Mouse (Mus musculus): ENCODE results near the gene Amdhd2. TPM values are rescaled to one million over a fixed set of nuclear protein-coding genes. Genes with fewer than 3 reads are reported as not detected.
A peak's percentile ranks its signal among the peaks of the same experiment; 100 is the strongest.

Gene Amdhd2
- polyA plus RNA-seq, 1 experiment from 2014 or later, result 30.8 TPM

GRCm38 (mm10) chr17:24151382-24151781 is 12.2 kb downstream of the Amdhd2 start:
- Histone ChIP-seq H3K27ac (ENCODE audit: low read length) (no peak overlapping the region), H3K4me2 (ENCODE audit: low read depth, low read length) (peak overlapping the region; percentile 87), H3K9me3 (ENCODE audit: control insufficient read depth, low read length) (no peaks in the 10 kb centered on the region), H3K36me3 (ENCODE audit: control insufficient read depth, insufficient read depth, low read length) (no peaks in the 10 kb centered on the region), H3K4me1 (replicated peaks; ENCODE audit: control insufficient read depth, insufficient read depth, low read length) (peaks cover 10% of the 10 kb centered on the region), H3K27me3 (ENCODE audit: control insufficient read depth, insufficient read depth, low read depth, low read length) (no peaks in the 10 kb centered on the region), H3K4me3 (ENCODE audit: low read length) (peak overlapping the region; percentile 46), H3K9ac (ENCODE audit: low read length) (peak overlapping the region; percentile 51)
- ATAC-seq (ENCODE audit: low read depth), result no peak
- WGBS, result 16% methylated on average over 7 of the region's 7 CpGs

- Histone ChIP-seq H3K4me2 (ENCODE audit: low read depth, low read length) (peak within 1 kb of the TSS; percentile 87), H3K36me3 (ENCODE audit: control insufficient read depth, insufficient read depth, low read length) (no peaks in the 10 kb centered on the region), H3K9me3 (ENCODE audit: control insufficient read depth, low read length) (no peaks in the 10 kb centered on the region), H3K4me3 (ENCODE audit: low read length) (peak within 1 kb of the TSS; percentile 46), H3K27me3 (ENCODE audit: control insufficient read depth, insufficient read depth, low read depth, low read length) (no peaks in the 10 kb centered on the region), H3K27ac (ENCODE audit: low read length) (no peak within 1 kb of the TSS), H3K9ac (ENCODE audit: low read length) (peak within 1 kb of the TSS; percentile 51), H3K4me1 (replicated peaks; ENCODE audit: control insufficient read depth, insufficient read depth, low read length) (peaks cover 10% of the 10 kb centered on the region)
- no peak for ATAC-seq (ENCODE audit: low read depth)
- WGBS, result 80% methylated on average over 2 of the region's 2 CpGs
These were observed 12.7 kb downstream of the Amdhd2 start, which contains the start of gene Pdpk1 for GRCm38 (mm10) chr17:24150824-24151223. Gene Pdpk1 (minus strand): TSS chr17:24150924.

GRCm38 (mm10) chr17:24149421-24149820 is 14.1 kb downstream of the Amdhd2 start:
- no peak for ATAC-seq (ENCODE audit: low read depth)
- 77% methylated on average over 7 of the region's 7 CpGs for WGBS
- Histone ChIP-seq H3K9ac (ENCODE audit: low read length) (no peak overlapping the region), H3K27ac (ENCODE audit: low read length) (no peak overlapping the region), H3K36me3 (ENCODE audit: control insufficient read depth, insufficient read depth, low read length) (no peaks in the 10 kb centered on the region), H3K9me3 (ENCODE audit: control insufficient read depth, low read length) (no peaks in the 10 kb centered on the region), H3K4me1 (replicated peaks; ENCODE audit: control insufficient read depth, insufficient read depth, low read length) (peaks cover 10% of the 10 kb centered on the region), H3K4me3 (ENCODE audit: low read length) (no peak overlapping the region), H3K27me3 (ENCODE audit: control insufficient read depth, insufficient read depth, low read depth, low read length) (no peaks in the 10 kb centered on the region), H3K4me2 (ENCODE audit: low read depth, low read length) (no peak overlapping the region)

GRCm38 (mm10) chr17:24142897-24143296 is 20.7 kb downstream of the Amdhd2 start:
- Histone ChIP-seq H3K27ac (ENCODE audit: low read length) (no peak overlapping the region), H3K9ac (ENCODE audit: low read length) (no peak overlapping the region), H3K27me3 (ENCODE audit: control insufficient read depth, insufficient read depth, low read depth, low read length) (no peaks in the 10 kb centered on the region), H3K4me2 (ENCODE audit: low read depth, low read length) (no peak overlapping the region), H3K4me3 (ENCODE audit: low read length) (no peak overlapping the region), H3K36me3 (ENCODE audit: control insufficient read depth, insufficient read depth, low read length) (no peaks in the 10 kb centered on the region), H3K9me3 (ENCODE audit: control insufficient read depth, low read length) (no peaks in the 10 kb centered on the region), H3K4me1 (replicated peaks; ENCODE audit: control insufficient read depth, insufficient read depth, low read length) (peaks cover 17% of the 10 kb centered on the region)
- 29% methylated on average over 2 of the region's 2 CpGs for WGBS
- ATAC-seq (ENCODE audit: low read depth), result no peak

GRCm38 (mm10) chr17:24141425-24141920 is 22.1 kb downstream of the Amdhd2 start:
- Histone ChIP-seq H3K27ac (ENCODE audit: low read length) (peak overlapping the region; percentile 86), H3K4me2 (ENCODE audit: low read depth, low read length) (peak overlapping the region; percentile 84), H3K36me3 (ENCODE audit: control insufficient read depth, insufficient read depth, low read length) (no peaks in the 10 kb centered on the region), H3K4me1 (replicated peaks; ENCODE audit: control insufficient read depth, insufficient read depth, low read length) (peaks cover 20% of the 10 kb centered on the region), H3K4me3 (ENCODE audit: low read length) (peak overlapping the region; percentile 97), H3K9ac (ENCODE audit: low read length) (peak overlapping the region; percentile 95), H3K9me3 (ENCODE audit: control insufficient read depth, low read length) (no peaks in the 10 kb centered on the region), H3K27me3 (ENCODE audit: control insufficient read depth, insufficient read depth, low read depth, low read length) (no peaks in the 10 kb centered on the region)
- ATAC-seq (ENCODE audit: low read depth), result peak; percentile 99
- WGBS, result under 1% methylated on average over 50 of the region's 57 CpGs

- Histone ChIP-seq H3K27ac (ENCODE audit: low read length) (peak overlapping the region; percentile 86), H3K4me2 (ENCODE audit: low read depth, low read length) (peak overlapping the region; percentile 84), H3K4me1 (replicated peaks; ENCODE audit: control insufficient read depth, insufficient read depth, low read length) (peaks cover 20% of the 10 kb centered on the region), H3K9me3 (ENCODE audit: control insufficient read depth, low read length) (no peaks in the 10 kb centered on the region), H3K36me3 (ENCODE audit: control insufficient read depth, insufficient read depth, low read length) (no peaks in the 10 kb centered on the region), H3K9ac (ENCODE audit: low read length) (peak overlapping the region; percentile 95), H3K4me3 (ENCODE audit: low read length) (peak overlapping the region; percentile 97), H3K27me3 (ENCODE audit: control insufficient read depth, insufficient read depth, low read depth, low read length) (no peaks in the 10 kb centered on the region)
- WGBS, result under 1% methylated on average over 24 of the region's 43 CpGs
- ATAC-seq (ENCODE audit: low read depth), result peak; percentile 56
These were observed 22.6 kb downstream of the Amdhd2 start for GRCm38 (mm10) chr17:24140845-24141424.

GRCm38 (mm10) chr17:24139968-24140367 is 23.6 kb downstream of the Amdhd2 start:
- Histone ChIP-seq H3K9me3 (ENCODE audit: control insufficient read depth, low read length) (no peaks in the 10 kb centered on the region), H3K4me3 (ENCODE audit: low read length) (peak overlapping the region; percentile 97), H3K4me1 (replicated peaks; ENCODE audit: control insufficient read depth, insufficient read depth, low read length) (peaks cover 20% of the 10 kb centered on the region), H3K27me3 (ENCODE audit: control insufficient read depth, insufficient read depth, low read depth, low read length) (no peaks in the 10 kb centered on the region), H3K27ac (ENCODE audit: low read length) (no peak overlapping the region), H3K36me3 (ENCODE audit: control insufficient read depth, insufficient read depth, low read length) (no peaks in the 10 kb centered on the region), H3K4me2 (ENCODE audit: low read depth, low read length) (peak overlapping the region; percentile 84), H3K9ac (ENCODE audit: low read length) (peak overlapping the region; percentile 95; the same call in 1 of the 2 replicates)
- no peak for ATAC-seq (ENCODE audit: low read depth)
- WGBS, result 86% methylated on average over 4 of the region's 4 CpGs

- no peak overlapping the region for H3K4me3 ChIP-seq (ENCODE audit: low read length)
- no peak overlapping the region for H3K9ac ChIP-seq (ENCODE audit: low read length)
- no peak overlapping the region for H3K4me2 ChIP-seq (ENCODE audit: low read depth, low read length)
- H3K9me3 ChIP-seq (ENCODE audit: control insufficient read depth, low read length), result no peaks in the 10 kb centered on the region
- 80% methylated on average over 3 of the region's 3 CpGs for WGBS
- H3K36me3 ChIP-seq (ENCODE audit: control insufficient read depth, insufficient read depth, low read length), result no peaks in the 10 kb centered on the region
- no peak for ATAC-seq (ENCODE audit: low read depth)
- H3K27ac ChIP-seq (ENCODE audit: low read length), result no peak overlapping the region
- H3K4me1 ChIP-seq (replicated peaks; ENCODE audit: control insufficient read depth, insufficient read depth, low read length), result peaks cover 20% of the 10 kb centered on the region
- no peaks in the 10 kb centered on the region for H3K27me3 ChIP-seq (ENCODE audit: control insufficient read depth, insufficient read depth, low read depth, low read length)
These were observed 24.3 kb downstream of the Amdhd2 start for GRCm38 (mm10) chr17:24139256-24139655.

GRCm38 (mm10) chr17:24137226-24137880 is 26.2 kb downstream of the Amdhd2 start:
- Histone ChIP-seq H3K9me3 (ENCODE audit: control insufficient read depth, low read length) (no peaks in the 10 kb centered on the region), H3K4me1 (replicated peaks; ENCODE audit: control insufficient read depth, insufficient read depth, low read length) (peaks cover 20% of the 10 kb centered on the region), H3K27me3 (ENCODE audit: control insufficient read depth, insufficient read depth, low read depth, low read length) (no peaks in the 10 kb centered on the region), H3K36me3 (ENCODE audit: control insufficient read depth, insufficient read depth, low read length) (no peaks in the 10 kb centered on the region), H3K9ac (ENCODE audit: low read length) (no peak overlapping the region), H3K4me3 (ENCODE audit: low read length) (no peak overlapping the region), H3K27ac (ENCODE audit: low read length) (no peak overlapping the region), H3K4me2 (ENCODE audit: low read depth, low read length) (no peak overlapping the region)
- ATAC-seq (ENCODE audit: low read depth), result no peak
- 54% methylated on average over 2 of the region's 2 CpGs for WGBS
